Mouse (Mus musculus) lung, adult 10 weeks (tissue): ENCODE data around the gene C6. TPM values are rescaled to one million over a fixed set of nuclear protein-coding genes. Genes with fewer than 3 reads are reported as not detected.

Source experiments
- polyA plus RNA-seq: library from polyadenylated mRNA; stranded (reverse); fragments of 350-450 nt; fragmentation: Illumina TruSeq; extraction: RNeasy Lipid Tissue Mini Kit (QIAGEN cat#74804); gene quantifications from one replicate; pipeline ENCODE4 v1.2.3, GENCODE M21; 2014; ENCODE audit warnings: low read depth, low replicate concordance; ENCODE audit not compliant: insufficient read depth

Gene C6
- polyA plus RNA-seq, result 17.5 TPM

GRCm38 (mm10) chr15:4726830-4727310 is at the start of gene C6:
Gene C6 (plus strand): TSS chr15:4727175.

Other genes with a start within 250 kb of the C6 start
- gene Mroh2b, start 171.6 kb downstream of the C6 start, polyA plus RNA-seq, result not detected